Mouse (Mus musculus) G1E (cell line): ENCODE results near the gene Golm1. TPM values are rescaled to one million over a fixed set of nuclear protein-coding genes. Genes with fewer than 3 reads are reported as not detected.
A peak's percentile ranks its signal among the peaks of the same experiment; 100 is the strongest.

Experiments
- ATAC-seq: 2 replicates; pipeline ENCODE4 v1.8.0; 2016; ENCODE audit warnings: mild to moderate bottlenecking; ENCODE audit not compliant: insufficient number of reproducible peaks, poor library complexity, low FRiP score, severe bottlenecking; ENCODE audit errors: extremely low read depth
- DNase-seq: peaks from one replicate; pipeline ENCODE4 v3.0.0; 2012; ENCODE audit warnings: low spot score
- H3K27me3 ChIP-seq: 2 replicates; pipeline ENCODE4 v1.6.1; 2012; ENCODE audit warnings: mild to moderate bottlenecking, low read length, inconsistent platforms; ENCODE audit not compliant: insufficient read depth
- H3K36me3 ChIP-seq: replicated peaks from 2 replicates; pipeline ENCODE3; 2012; ENCODE audit warnings: mild to moderate bottlenecking, inconsistent platforms
- H3K4me1 ChIP-seq: 2 replicates; pipeline ENCODE4 v1.6.1; 2012; ENCODE audit warnings: low read depth, low read length, inconsistent platforms, mixed read lengths; ENCODE audit not compliant: insufficient read depth
- H3K4me3 ChIP-seq: 2 replicates; pipeline ENCODE4 v1.5.1; 2012; ENCODE audit warnings: low read depth, mild to moderate bottlenecking, inconsistent platforms, low read length, moderate library complexity, mixed read lengths
- H3K9me3 ChIP-seq: replicated peaks from 2 replicates; pipeline ENCODE4 v1.6.1; 2012; ENCODE audit warnings: inconsistent platforms
- CTCF ChIP-seq: IDR thresholded peaks from 2 replicates; pipeline ENCODE4 v1.5.1; 2012; ENCODE audit warnings: low read depth, low read length, inconsistent platforms, mixed read lengths
- GATA1 ChIP-seq: IDR thresholded peaks from 2 replicates; pipeline ENCODE4 v1.6.1; 2012; ENCODE audit warnings: borderline replicate concordance, low read length, inconsistent platforms, mixed read lengths
- GATA2 ChIP-seq: IDR thresholded peaks from 2 replicates; pipeline ENCODE4 v1.6.1; 2012; ENCODE audit warnings: low read depth, low read length, inconsistent platforms, borderline replicate concordance
- POLR2AphosphoS5 ChIP-seq: IDR thresholded peaks from 2 replicates; pipeline ENCODE4 v1.6.1; 2012; ENCODE audit warnings: low read depth, low read length, inconsistent platforms; ENCODE audit not compliant: insufficient replicate concordance
- TAL1 ChIP-seq: conservative IDR thresholded peaks from 2 replicates; pipeline ENCODE4 v1.6.1; 2012; ENCODE audit warnings: low read depth, low read length, inconsistent platforms, mixed read lengths
- polyA plus RNA-seq: library from polyadenylated mRNA; stranded (reverse); fragments of >175 nt; gene quantifications from 2 replicates; pipeline ENCODE4 v1.2.3, GENCODE M21; 2012
- total RNA-seq, 2 experiments: library from RNA; stranded (forward) in 1 of 2; stranded (reverse) in 1 of 2; fragments of 200-1000 nt in 1 of 2; fragments of >200 nt in 1 of 2; fragmentation: Nextera tagmentation in 1 of 2; gene quantifications; 2 replicates each; pipeline ENCODE4 v1.2.3; 2014 to 2017

Golm1 gene
- total and polyA plus RNA-seq, 3 experiments: 32.8 to 146 (median 139) TPM

DNA sequence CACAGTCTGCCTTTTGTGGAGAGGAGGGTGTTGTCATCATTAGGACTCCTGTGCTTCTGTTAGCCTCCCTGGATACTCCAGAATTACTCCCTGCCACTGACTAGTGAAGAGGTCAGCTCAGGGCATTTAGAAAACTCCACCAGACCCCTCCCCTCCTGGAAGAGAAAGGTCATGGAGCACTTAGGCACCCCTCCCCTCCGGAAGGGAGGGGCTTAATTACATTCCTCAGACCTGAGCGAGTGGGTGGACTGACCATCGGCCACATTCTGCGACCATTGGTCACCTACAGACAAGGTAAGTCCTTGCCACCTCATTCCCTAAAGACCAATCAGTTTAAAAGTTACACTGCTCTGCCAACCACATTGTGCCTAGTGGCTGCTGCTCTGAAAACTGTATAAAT, 3.7 kb upstream of the Golm1 start:
- Histone ChIP-seq H3K36me3 (no peaks in the 10 kb centered on the region), H3K9me3 (0 out of 2 replicates have a peak, but pooled peaks cover 3% of the 10 kb centered on the region), H3K4me1 (peaks cover 67% of the 10 kb centered on the region), H3K4me3 (peak overlapping the region; percentile 45), H3K27me3 (no peaks in the 10 kb centered on the region)
- ATAC-seq (no peak), DNase-seq (no peak)
- TF ChIP-seq GATA1: no peak
- no peak for TF ChIP-seq CTCF
- no peak for TF ChIP-seq POLR2AphosphoS5
- TF ChIP-seq GATA2: no peak
- no peak for TF ChIP-seq TAL1

GRCm38 (mm10) chr13:59676316-59677229, 962 bp upstream of the Golm1 start:
- H3K27me3 ChIP-seq: no peaks in the 10 kb centered on the region
- ATAC-seq (no peak), DNase-seq (no peak)
- no peak overlapping the region; the same call in 1 of the 2 replicates for H3K4me3 ChIP-seq
- H3K36me3 ChIP-seq: peaks cover 18% of the 10 kb centered on the region
- TF ChIP-seq CTCF (no peak), POLR2AphosphoS5 (no peak), GATA1 (no peak), TAL1 (no peak), GATA2 (no peak)
- 0 out of 2 replicates have a peak, but pooled peaks cover 3% of the 10 kb centered on the region for H3K9me3 ChIP-seq
- peaks cover 74% of the 10 kb centered on the region for H3K4me1 ChIP-seq

DNA sequence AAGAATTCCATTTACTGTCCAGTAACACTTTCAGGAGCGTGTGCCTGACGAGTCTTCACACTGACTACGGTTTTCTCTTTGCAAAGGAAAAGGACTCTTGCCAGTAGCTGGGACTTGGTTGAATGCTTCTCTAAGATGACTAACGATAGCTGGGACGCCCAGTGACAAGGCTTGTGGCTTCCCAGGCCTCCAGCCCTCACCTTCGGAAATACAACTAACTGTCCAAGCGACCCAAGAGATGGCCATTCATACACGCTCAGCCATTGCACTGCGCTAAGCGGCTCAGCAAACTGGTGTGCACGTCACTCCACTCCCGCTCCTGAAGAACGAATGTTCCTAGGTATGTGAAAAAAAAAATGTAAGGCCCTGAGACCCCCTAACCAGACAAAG, 855 bp downstream of the Golm1 start:
- ATAC-seq (no peak), DNase-seq (no peak)
- peaks cover 73% of the 10 kb centered on the region for H3K4me1 ChIP-seq

DNA sequence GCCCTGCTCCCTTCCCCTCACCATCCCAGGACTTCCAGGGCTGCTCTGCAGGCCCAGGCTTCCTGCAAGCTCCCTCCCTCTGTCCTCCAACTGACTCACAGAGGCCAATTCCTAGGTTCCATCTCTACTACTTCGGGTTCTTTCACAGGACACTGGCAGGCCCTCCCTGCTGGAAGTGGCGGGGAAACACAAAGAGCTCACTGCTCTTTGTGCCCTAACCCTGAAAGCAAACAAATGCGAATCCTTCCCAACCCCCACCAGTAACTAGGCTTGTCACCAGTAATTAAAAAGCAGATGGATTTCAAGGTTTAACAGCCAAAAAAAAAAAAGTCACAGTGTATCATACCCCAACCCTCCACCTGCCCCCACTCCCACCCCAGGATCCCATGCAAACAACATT, 1.4 kb downstream of the Golm1 start:
- H3K4me1 ChIP-seq: peaks cover 73% of the 10 kb centered on the region
- H3K27me3 ChIP-seq: no peaks in the 10 kb centered on the region
- H3K9me3 ChIP-seq: 0 out of 2 replicates have a peak, but pooled peaks cover 3% of the 10 kb centered on the region
- DNase-seq (no peak), ATAC-seq (no peak)
- H3K4me3 ChIP-seq: peak overlapping the region; percentile 91
- peaks cover 40% of the 10 kb centered on the region for H3K36me3 ChIP-seq
- no peak for TF ChIP-seq TAL1
- TF ChIP-seq POLR2AphosphoS5: no peak
- no peak for TF ChIP-seq GATA1
- TF ChIP-seq GATA2: no peak
- no peak for TF ChIP-seq CTCF

More for the DNA sequence above, 855 bp downstream of the Golm1 start:
- no peaks in the 10 kb centered on the region for H3K27me3 ChIP-seq
- TF ChIP-seq GATA2 (no peak), GATA1 (no peak), TAL1 (no peak), CTCF (no peak), POLR2AphosphoS5 (no peak)
- peak overlapping the region; percentile 91 for H3K4me3 ChIP-seq
- H3K9me3 ChIP-seq: 0 out of 2 replicates have a peak, but pooled peaks cover 3% of the 10 kb centered on the region
- H3K36me3 ChIP-seq: peaks cover 34% of the 10 kb centered on the region

DNA sequence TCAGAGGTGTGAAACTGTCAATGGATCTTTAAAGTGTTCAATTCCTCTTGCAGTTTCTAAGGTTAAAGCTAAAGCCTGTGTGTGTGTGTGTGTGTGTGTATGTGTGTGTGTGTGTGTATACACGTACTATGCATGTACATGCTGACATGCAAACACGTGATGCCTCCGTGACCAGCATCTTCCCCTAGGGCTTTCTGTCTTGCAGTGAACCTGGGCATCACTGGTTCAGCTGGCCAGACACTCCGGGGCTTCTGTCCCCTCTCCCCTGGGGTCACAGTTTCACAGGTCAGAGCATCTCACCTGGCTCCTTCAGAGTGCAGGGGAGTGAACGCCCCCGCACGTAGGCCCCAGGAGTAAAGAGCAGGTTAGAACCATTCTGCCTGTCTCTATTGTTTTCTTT, 2.0 kb downstream of the Golm1 start:
- ATAC-seq: no peak
- peaks cover 73% of the 10 kb centered on the region for H3K4me1 ChIP-seq

GRCm38 (mm10) chr13:59672248-59672647, 3.4 kb downstream of the Golm1 start:
- Histone ChIP-seq H3K27me3 (no peaks in the 10 kb centered on the region), H3K4me3 (peak overlapping the region; percentile 46; the same call in 1 of the 2 replicates), H3K9me3 (0 out of 2 replicates have a peak, but pooled peaks cover 3% of the 10 kb centered on the region), H3K36me3 (peaks cover 54% of the 10 kb centered on the region), H3K4me1 (peaks cover 73% of the 10 kb centered on the region)
- no peak for TF ChIP-seq GATA2
- no peak for TF ChIP-seq POLR2AphosphoS5
- TF ChIP-seq TAL1: no peak
- TF ChIP-seq GATA1: no peak
- no peak for TF ChIP-seq CTCF
- ATAC-seq: peak; percentile 30
- no peak for DNase-seq

More for the DNA sequence above, 2.0 kb downstream of the Golm1 start:
- DNase-seq: no peak
- Histone ChIP-seq H3K36me3 (peaks cover 43% of the 10 kb centered on the region), H3K9me3 (0 out of 2 replicates have a peak, but pooled peaks cover 3% of the 10 kb centered on the region), H3K27me3 (no peaks in the 10 kb centered on the region), H3K4me3 (peak overlapping the region; percentile 91)
- TF ChIP-seq GATA2 (no peak), CTCF (no peak), POLR2AphosphoS5 (no peak), GATA1 (no peak), TAL1 (no peak)
